Mouse (Mus musculus) lung, postnatal 25 days (tissue): Measurements from ENCODE around the gene Ksr2.

Experiments used
- DNase-seq: peaks from one replicate; pipeline ENCODE4 v3.0.0; 2022; ENCODE audit warnings: low spot score

Gene Ksr2

DNA sequence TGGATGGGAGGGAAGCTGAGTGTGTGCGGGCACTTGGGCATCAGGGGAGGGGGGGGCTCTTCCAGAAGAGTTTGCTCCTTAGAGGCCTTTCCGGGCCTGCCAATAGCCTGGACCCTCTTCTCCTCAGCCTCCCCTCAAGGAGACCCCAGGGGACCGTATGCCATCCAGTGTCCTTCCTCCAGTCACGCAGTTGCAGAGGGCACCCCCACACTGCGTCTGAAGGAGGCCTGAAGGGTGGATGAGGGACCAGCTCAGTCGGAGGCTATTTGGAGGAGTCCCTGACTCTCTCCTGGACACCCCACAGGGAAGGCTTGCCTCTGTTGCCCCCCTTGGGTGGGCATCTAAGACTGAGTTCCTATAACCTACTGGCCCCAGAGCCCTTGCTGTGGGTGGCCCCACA lies 367.4 kb downstream of the Ksr2 start:
- DNase-seq: no peak

DNA sequence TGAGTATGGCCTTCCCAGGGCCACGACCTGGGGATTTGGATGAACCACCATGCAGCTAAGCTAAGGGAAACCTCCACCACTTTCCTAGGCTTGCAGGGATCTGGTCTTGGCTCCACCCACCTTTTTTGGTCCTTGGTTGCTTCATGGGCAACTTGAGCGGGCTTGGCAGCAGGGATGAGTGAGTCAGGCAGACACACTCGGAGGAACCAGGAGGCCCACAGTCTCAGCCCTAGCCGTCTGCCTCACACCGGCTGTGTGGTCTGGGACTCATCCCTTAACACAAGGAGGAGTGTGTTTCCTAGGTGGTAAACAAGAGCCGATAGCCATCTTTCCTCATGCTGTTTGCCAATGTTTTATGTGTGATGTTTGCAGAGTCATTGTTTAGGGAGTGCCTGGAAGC lies 376.3 kb downstream of the Ksr2 start:
- DNase-seq: no peak

DNA sequence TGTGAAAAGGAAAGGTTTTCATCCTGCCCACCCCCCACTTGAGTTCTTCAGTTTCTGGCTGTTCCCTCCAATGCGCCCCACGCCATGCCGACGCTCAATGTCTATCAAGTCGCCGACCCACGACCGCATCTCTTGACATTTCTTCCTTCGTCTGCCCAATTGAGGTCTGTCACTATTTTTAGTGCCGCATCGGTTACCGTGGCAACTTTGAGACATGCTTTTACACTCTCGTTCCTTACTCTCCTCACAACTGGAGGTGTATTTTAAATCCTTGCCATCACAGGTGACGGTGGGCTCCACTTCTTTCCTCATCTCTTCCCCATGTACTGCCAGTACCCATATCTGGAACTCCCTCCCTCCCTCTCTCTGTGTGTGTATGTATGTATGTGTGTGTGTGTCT lies 378.1 kb downstream of the Ksr2 start:
- DNase-seq: no peak

DNA sequence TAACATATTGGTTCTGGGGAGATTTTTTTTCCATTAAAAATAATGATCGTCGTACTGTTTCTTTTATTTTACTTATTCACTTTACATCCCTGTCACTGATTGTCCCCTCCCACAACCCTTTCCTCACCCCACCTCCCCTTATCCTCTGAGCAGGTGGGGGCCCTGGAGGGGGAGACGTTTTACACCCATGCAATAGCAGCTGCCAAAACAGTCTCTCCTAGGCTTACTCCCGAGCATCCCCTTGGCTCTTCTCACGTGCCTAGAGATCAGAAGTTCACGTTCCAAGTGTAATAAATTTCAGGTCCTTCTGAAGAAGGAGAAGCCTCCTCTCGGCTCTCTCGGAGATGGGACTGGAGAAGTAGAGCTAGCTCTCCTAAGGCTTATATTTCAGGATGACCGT lies 387.0 kb downstream of the Ksr2 start:
- no peak for DNase-seq

DNA sequence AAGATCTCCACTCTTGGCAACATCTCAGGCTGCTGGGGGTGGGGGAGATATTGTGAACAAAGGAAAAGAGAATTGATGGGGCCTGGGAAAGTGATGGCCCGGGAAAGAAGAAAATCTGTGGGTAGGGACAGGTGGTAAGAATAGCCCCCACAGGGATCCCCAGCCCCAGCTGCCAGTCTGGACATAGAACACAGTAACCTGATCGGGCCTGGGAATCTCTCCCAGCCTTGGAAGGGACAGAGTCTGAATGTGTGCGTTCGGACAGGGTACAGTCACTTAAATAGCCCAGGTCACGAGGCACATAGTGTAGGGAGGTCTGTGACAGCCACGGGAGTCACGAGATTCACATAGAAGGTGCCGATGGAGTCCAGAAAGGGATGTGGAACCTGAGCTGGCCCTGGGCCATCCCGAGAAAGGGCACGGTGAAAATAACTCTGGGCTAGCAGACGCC lies 388.3 kb downstream of the Ksr2 start:
- DNase-seq: no peak

DNA sequence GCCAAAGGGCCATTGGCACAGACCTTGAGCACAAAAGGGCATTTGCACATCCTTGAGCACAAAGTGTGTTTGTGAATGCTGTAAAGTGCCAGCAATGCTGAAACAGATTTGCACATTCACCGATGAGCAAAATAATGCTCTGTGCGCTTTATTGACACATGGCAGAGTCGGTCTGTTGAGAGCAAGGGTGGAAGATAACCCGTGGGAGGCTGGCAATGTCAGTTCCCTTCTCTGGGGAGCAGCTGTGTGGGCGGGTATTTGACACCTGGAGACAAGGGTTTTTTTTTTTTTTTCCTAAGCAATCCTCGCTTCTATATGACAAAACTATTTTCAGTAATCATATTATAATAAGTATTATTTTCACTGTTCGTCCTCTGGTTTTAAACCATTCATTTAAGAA lies 389.8 kb downstream of the Ksr2 start:
- DNase-seq: no peak

DNA sequence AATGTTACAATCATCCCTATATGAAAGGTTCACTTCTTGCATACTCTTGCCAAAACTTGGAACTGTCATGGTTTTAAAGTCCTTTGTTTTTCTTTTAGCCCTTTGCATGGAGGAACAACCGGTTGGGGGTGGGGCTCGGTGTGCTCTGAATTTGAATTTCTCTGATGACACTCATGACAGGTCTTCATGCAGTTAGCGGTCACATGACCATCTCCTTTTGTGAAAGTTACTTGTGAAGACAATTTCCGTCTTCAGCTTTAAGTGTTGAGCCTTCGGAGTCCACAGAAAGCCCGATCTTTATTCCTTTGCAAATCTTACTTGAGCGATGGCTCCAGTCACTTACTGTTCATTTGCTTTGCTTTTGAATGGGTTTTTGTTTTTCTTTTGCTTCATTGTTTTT lies 397.1 kb downstream of the Ksr2 start:
- DNase-seq: no peak

DNA sequence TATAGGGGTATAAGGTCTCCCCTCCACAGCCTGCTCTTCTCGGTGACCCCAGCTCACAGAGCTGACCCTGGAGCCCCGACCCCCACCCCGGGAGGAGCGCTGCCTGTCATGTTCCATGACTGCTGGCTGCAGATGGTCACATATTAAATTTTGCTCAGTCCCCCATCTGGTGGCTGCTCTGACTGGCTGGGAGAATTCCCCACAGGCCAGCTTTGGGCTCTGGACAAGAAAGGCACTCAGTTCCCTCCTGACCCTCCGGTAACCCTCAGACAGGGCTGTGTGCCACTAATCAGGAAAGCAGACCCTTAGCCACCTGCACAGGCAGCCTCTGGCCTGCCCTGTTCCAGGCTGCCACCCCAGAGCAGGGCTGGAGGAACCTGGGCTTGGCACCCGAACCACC lies 405.0 kb downstream of the Ksr2 start:
- no peak for DNase-seq

DNA sequence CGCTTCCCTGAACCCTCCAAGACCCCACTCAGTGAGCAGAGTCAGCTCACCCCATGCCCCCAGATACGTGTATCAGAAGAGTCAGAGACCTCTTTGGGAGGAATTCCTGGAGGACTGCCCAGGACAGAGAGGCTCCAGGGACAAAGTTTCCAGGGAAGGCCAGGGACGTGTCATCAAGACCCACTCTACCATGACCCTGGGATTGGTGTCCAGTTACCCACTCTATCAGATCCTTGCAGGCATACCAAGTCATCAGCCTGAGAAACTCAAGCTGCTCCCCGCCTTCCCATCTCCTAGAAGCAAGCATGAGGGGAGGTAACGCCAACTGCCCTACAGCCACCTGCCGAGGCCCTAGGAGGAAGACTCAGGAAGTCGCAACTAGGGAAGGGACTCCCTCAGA lies 406.6 kb downstream of the Ksr2 start:
- no peak for DNase-seq

DNA sequence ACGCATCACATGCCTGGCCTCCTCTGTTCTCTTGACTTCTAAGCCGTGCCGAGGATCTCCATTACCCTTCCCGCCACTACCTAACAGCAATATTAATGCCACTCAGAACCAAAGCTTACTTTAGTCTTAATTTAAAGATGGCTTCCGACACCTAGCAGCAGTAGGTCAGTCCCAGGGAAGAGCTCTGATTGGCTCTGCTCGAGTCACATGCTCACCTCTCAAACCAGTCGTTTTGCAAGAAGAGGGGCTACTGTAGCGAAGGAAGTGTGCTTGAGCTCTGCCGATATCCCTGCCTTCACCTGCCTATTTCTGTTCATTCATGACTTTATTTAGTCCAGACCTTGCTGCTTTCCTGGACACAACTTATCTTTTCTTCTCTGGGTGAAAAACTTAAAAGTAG lies 410.0 kb downstream of the Ksr2 start:
- DNase-seq: no peak

DNA sequence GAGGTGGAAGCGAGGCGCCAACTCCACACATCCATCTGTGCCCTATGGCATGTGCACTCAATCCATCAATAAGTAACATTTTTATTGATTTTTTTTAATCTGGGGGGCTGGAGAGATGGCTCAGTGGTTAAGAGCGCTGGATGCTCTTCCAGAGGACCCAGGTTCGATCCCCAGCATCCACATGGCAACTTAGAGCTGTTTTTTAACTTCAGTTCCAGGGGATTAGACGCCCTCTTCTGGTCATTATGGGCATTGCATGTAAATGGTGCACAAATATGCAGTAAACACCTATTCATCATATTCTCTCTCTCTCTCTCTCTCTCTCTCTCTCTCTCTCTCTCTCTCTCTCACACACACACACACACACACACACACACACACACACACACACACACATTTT lies 410.7 kb downstream of the Ksr2 start:
- no peak for DNase-seq
